Mouse (Mus musculus) ovary, adult 18-20 months (tissue): ENCODE data around the gene Wnt2.

Source experiments
- DNase-seq: peaks from one replicate; pipeline ENCODE4 v3.0.0; 2022; ENCODE audit warnings: low spot score, mixed read lengths

Wnt2 gene

GRCm38 (mm10) chr6:17978324-17978723 lies 52.1 kb downstream of the Wnt2 start:
- DNase-seq = no peak

DNA sequence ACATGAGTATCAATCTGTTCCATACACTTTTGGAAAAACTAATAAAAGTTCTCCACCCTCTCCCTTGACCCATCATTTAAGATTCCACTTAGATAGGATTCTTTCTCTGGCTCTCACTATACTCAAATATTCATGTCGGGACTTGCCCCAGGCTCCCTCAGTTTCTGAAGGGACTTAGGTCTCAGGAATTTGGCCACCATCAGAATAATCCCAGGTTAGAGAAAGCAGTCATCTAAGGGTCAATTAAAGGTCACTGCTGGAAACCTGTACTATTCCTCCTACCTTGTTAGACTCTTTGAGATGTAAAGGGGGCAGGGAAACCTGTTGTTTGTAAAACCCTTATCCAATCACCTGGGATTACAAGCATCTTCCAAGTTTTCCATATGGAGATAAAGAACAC lies 53.2 kb downstream of the Wnt2 start:
- DNase-seq = no peak

GRCm38 (mm10) chr6:17974416-17974815 lies 56.0 kb downstream of the Wnt2 start:
- no peak for DNase-seq

DNA sequence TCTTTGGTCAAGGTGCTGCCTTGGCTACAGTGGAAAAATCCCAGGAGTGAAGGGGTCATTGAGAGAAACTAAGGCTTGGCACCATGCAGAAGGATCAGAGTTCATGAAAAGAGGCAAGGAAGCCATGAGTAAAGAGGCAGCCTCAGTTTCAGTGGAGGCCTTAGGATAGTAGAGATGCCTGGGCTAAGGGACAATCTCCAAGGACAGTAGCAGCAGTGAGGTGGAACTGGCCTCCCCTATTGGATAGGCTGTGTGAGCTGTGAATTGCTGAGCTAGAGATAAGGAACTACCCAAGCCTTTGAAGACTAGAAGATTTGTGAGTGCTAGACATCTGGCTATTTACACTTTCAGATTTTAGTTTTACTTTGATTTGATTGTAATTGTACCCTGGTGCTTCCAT lies 59.0 kb downstream of the Wnt2 start:
- DNase-seq = no peak

GRCm38 (mm10) chr6:17969815-17970214 lies 60.6 kb downstream of the Wnt2 start:
- DNase-seq = no peak

DNA sequence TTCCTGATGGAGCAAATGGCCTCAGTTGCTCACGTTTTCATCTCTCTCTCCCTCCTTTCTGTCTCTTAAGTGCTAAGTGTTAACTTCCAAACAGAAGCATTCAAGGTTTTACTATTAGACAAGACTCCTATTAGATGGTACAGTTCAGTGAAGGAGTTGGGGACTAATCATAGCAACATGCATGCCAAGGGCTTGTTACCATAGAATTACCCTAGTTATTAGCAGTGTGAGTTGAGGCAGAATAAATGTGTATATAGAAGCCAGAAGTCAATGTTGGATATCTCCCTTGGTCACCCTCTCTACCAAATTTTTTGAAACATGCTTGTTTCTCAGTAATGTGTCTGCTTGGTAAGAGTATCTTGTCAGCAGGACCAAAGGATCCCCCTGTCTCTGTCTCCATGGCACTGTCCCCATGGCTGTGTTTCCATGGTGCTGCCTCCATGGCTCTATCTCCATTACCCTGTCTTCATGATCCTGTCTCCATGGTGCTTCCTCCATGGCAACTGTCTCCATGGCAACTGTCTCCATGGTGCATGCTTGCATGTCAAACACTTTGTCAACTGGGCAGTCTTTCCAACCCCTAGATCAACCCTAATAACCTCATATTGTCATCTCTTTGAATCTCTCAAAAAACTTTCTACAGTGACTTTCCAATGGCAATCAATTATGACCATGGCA lies 61.8 kb downstream of the Wnt2 start:
- no peak for DNase-seq

- DNase-seq = no peak
These were observed 66.9 kb downstream of the Wnt2 start for GRCm38 (mm10) chr6:17963455-17963854.

- no peak for DNase-seq
These were observed 78.6 kb downstream of the Wnt2 start for GRCm38 (mm10) chr6:17951779-17952178.

DNA sequence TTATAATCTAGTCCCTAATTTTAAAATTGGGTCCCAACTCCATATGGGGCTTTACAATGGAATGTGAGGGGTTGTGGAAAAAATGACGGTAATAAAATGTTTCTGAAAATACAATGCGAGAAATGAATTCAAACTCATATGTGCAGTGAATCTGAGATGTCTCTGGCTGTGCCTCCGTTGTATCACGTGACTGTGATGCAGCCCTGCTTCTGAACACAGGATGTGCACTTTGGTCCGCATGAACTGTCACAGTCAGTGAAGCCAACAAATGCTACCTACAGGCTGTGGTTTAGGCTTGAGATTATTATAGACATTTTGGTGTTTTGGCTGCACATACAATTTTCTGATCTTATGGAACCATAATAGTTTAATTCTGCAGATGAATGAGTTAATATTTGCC lies 81.3 kb downstream of the Wnt2 start:
- DNase-seq = no peak

DNA sequence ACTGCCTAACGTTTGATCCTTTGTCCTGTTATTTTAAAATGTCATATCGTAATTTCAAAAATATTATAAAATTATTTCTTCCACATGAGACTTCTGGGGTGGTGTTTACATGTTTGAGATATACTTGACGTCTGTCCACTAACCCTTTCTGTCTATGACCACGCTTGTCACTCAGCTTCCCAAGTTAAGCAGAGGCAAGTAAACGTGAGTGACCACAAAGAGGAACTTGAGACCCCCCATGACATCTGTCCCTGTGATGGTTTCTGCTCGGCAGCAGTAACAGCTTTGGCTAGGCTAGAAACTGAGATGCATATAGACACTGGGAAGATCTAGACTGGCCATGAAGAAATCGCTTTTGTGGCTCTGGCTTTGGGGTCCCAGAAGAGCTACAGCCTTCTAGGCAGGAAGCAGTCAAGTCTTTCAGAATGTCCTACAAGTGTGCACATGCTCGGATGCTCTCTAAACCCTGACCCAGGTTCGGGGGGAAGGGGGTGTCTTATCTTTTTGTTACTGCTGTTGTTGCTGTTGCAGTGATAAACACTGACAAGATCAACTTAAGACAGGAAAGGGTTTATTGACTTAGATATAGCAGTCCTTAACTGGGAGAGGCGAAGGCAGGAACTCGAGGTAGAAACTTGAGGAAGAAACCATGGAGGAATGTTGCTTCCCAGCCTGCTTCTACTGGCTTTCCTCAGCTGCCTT lies 83.1 kb downstream of the Wnt2 start:
- no peak for DNase-seq

GRCm38 (mm10) chr6:17946456-17946855 lies 83.9 kb downstream of the Wnt2 start:
- DNase-seq = no peak

- no peak for DNase-seq
These were observed 86.3 kb downstream of the Wnt2 start for GRCm38 (mm10) chr6:17943877-17944617.

DNA sequence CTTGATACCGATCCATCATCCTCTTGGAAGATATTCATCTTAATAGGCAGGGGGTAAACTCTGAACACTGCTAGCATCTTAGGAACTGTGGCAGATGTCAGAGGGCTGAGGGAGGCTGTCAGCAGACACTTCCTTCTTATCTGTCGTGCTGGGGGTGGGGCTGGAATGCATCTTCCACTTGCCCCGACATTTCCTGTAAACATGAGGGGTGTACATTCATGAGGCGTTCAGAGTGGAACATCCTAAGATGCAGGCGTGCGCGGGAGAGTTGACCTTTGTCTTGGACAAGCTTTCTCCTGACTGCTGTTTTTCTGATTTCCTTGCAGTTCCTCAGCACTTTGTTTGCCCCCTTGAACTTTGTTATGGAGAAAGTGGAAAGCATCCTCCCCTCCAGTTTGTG lies 88.0 kb downstream of the Wnt2 start:
- no peak for DNase-seq

DNA sequence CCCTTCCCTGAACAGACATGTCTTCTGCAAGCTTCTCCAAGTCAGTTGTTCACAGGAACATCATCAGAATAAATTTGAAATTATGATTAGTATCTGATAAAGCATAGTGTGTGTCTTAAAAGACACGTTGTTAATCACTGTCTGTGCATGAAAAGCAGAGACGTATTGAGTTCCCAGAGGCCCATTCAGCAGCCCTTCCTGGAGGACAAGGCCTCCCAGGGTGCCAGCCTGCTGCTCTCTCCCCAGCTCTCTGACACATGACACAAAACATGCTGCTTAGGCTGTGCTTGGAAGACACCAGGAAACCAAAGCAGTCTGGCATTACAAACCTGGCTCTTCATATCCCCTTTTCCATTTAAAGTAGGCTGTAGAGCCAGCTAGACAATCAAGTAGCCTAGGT lies 88.5 kb downstream of the Wnt2 start:
- DNase-seq = no peak
